ENCODE assay signal across 7 mouse cellular contexts in genomic region chr8:90349709-90350562, GRCm38 (mm10). TPM values are rescaled to one million over a fixed set of nuclear protein-coding genes. Genes with fewer than 3 reads are reported as not detected.
DNase-seq lines count a peak whose midpoint lies in the region; ATAC-seq and TF ChIP-seq lines count a peak whose summit lies in the region.

No protein-coding gene starts in this region.

- H3K9me3 ChIP-seq in embryonic facial prominence, embryonic 11.5 days (replicated peaks; ENCODE audit: control insufficient read depth, low read length) = no peaks in the 10 kb centered on the region
- H3K9me3 ChIP-seq in intestine, postnatal 0 days (ENCODE audit: control insufficient read depth) = no peaks in the 10 kb centered on the region

- no peak overlapping the region for H3K9ac ChIP-seq in liver, adult 2 months (ENCODE audit: low read depth, low read length)
- no peak overlapping the region for H3K9ac ChIP-seq in embryonic facial prominence, embryonic 11.5 days (replicated peaks; ENCODE audit: low read length)
- H3K9ac ChIP-seq in intestine, postnatal 0 days (ENCODE audit: low read depth, low read length) = no peak overlapping the region

- no peak for TF ChIP-seq POLR2A in liver, adult 2 months (IDR thresholded peaks at IDR 0.05; ENCODE audit: extremely low read depth, insufficient read depth, low read length)

- TF ChIP-seq CTCF in liver, adult 2 months (IDR thresholded peaks at IDR 0.05; ENCODE audit: low read depth, low read length) = no peak
- peak; percentile 63 for TF ChIP-seq CTCF in intestine, postnatal 0 days (IDR thresholded peaks at IDR 0.05; ENCODE audit: low read depth)

- DNase-seq in liver, adult 2 months (ENCODE audit: extremely low read depth, low read depth, low spot score) = peak; percentile 14
- no peak for DNase-seq in liver
- DNase-seq in embryonic facial prominence, embryonic 11.5 days (ENCODE audit: low spot score) = peak; percentile 70
- peak; percentile 58 for DNase-seq in mesoderm, embryonic 11.5 days (ENCODE audit: low read depth, low spot score)
- DNase-seq in layer of hippocampus, adult 8-10 months (ENCODE audit: low spot score in 2 of 2) = no peak
- DNase-seq in spleen, adult 18-20 months = no peak

- no peaks in the 10 kb centered on the region for H3K79me2 ChIP-seq in liver, adult 2 months (ENCODE audit: control insufficient read depth, insufficient read depth, low read length)

- no peak overlapping the region for H3K4me3 ChIP-seq in liver, adult 2 months (ENCODE audit: insufficient read depth, low read depth, low read length)
- no peak overlapping the region for H3K4me3 ChIP-seq in embryonic facial prominence, embryonic 11.5 days (ENCODE audit: low read depth, low read length)
- no peak overlapping the region for H3K4me3 ChIP-seq in intestine, postnatal 0 days (ENCODE audit: low read depth, low read length)

- H3K4me2 ChIP-seq in embryonic facial prominence, embryonic 11.5 days (ENCODE audit: low read depth, low read length) = no peak overlapping the region
- H3K4me2 ChIP-seq in intestine, postnatal 0 days (replicated peaks; ENCODE audit: low read depth) = no peak overlapping the region

- H3K27me3 ChIP-seq in liver, adult 2 months (ENCODE audit: control insufficient read depth, insufficient read depth, low read length) = peaks cover 2% of the 10 kb centered on the region; the same call in 1 of the 2 replicates
- H3K27me3 ChIP-seq in embryonic facial prominence, embryonic 11.5 days (ENCODE audit: control insufficient read depth, insufficient read depth, low read length) = no peaks in the 10 kb centered on the region
- peaks cover 3% of the 10 kb centered on the region; the same call in 1 of the 2 replicates for H3K27me3 ChIP-seq in intestine, postnatal 0 days (replicated peaks; ENCODE audit: control insufficient read depth, insufficient read depth, low read length)

- 44% methylated on average over 13 of the region's 13 CpGs for WGBS in liver, adult 2 months
- 19% methylated on average over 13 of the region's 13 CpGs for WGBS in embryonic facial prominence, embryonic 11.5 days
- 37% methylated on average over 13 of the region's 13 CpGs for WGBS in intestine, postnatal 0 days

- no peak for ATAC-seq in embryonic facial prominence, embryonic 11.5 days (replicated peaks; ENCODE audit: insufficient number of reproducible peaks, low FRiP score, low TSS enrichment, low read depth)
- no peak for ATAC-seq in intestine, postnatal 0 days

- H3K36me3 ChIP-seq in liver, adult 2 months (ENCODE audit: control insufficient read depth, insufficient read depth, low read length) = no peaks in the 10 kb centered on the region
- H3K36me3 ChIP-seq in embryonic facial prominence, embryonic 11.5 days (replicated peaks; ENCODE audit: control insufficient read depth, insufficient read depth, low read depth, low read length) = no peaks in the 10 kb centered on the region
- no peaks in the 10 kb centered on the region for H3K36me3 ChIP-seq in intestine, postnatal 0 days (ENCODE audit: control insufficient read depth, insufficient read depth)

- no peak overlapping the region for H3K27ac ChIP-seq in liver, adult 2 months (replicated peaks; ENCODE audit: insufficient read depth, low read depth, low read length)
- no peak overlapping the region for H3K27ac ChIP-seq in embryonic facial prominence, embryonic 11.5 days (replicated peaks; ENCODE audit: low read depth, low read length)
- H3K27ac ChIP-seq in intestine, postnatal 0 days (ENCODE audit: low read depth, low read length) = no peak overlapping the region

- H3K4me1 ChIP-seq in liver, adult 2 months (ENCODE audit: control insufficient read depth, insufficient read depth, low read length) = no peaks in the 10 kb centered on the region
- 0 out of 2 replicates have a peak, but pooled peaks cover 2% of the 10 kb centered on the region for H3K4me1 ChIP-seq in embryonic facial prominence, embryonic 11.5 days (ENCODE audit: control insufficient read depth, insufficient read depth, low read length)
- H3K4me1 ChIP-seq in intestine, postnatal 0 days (replicated peaks; ENCODE audit: control insufficient read depth, insufficient read depth, low read length) = no peaks in the 10 kb centered on the region

RNA-seq across cellular contexts. Expression of gene Tox3, which starts 1.8 kb away (rescaled TPM):
- not detected in 2 replicates for total RNA-seq in liver, adult 2 months (2014; rRNA removed)
- polyA plus RNA-seq in liver, adult 2 months (2012; rRNA removed) = 0.07 and 0.10 TPM in 2 replicates
- 12.8 and 17.1 TPM in 2 replicates for polyA plus RNA-seq in embryonic facial prominence, embryonic 11.5 days (2014; fragmentation: Nextera tagmentation; extraction: Ambion mirVana)
- polyA plus RNA-seq in intestine, postnatal 0 days (2015; fragmentation: Nextera tagmentation; extraction: Ambion mirVana) = 2.0 and 2.1 TPM in 2 replicates
- 10 to 100 TPM; 10.6 to 14.8 (median 12.6) TPM for total RNA-seq in layer of hippocampus, adult 8-10 months (2022)

Comparison
In these comparisons a context has a peak if more than half of its experiments do, and no peak if none do; other contexts are left out.
1. DNase-seq: peak in liver, adult 2 months (single experiment), embryonic facial prominence, embryonic 11.5 days (single experiment) and mesoderm, embryonic 11.5 days (single experiment); none in liver (single experiment), layer of hippocampus, adult 8-10 months (0 of 2) and spleen, adult 18-20 months (0 of 2).